Mouse (Mus musculus): ENCODE data around the gene Cnot10. TPM values are rescaled to one million over a fixed set of nuclear protein-coding genes. Genes with fewer than 3 reads are reported as not detected.
"Not testable (repeated sequence)": the region's sequence is repeated elsewhere in the genome, so short reads cannot be mapped to it uniquely, and the experiment has no call there.

The Cnot10 gene
- total RNA-seq, 2 experiments from 2014 or later: 22.5 to 25.5 TPM

DNA sequence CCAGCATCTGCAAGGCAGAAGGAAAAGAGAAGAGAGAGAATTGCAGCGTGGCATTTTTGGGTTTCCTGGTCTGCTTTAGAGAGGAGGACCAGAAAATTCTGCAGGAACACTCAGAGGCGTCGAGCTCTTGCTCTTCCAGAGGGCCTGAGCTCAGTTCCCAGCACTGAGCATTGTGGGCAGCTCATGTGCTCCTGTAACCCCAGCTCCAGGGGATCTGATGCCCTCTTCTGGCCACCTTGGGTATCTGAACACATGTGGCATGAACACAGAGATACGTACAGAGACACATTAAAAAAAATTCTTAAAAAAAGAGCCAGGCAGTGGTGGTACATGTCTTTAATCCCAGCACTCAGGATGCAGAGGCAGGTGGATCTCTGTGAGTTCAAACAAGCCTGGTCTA is 15.4 kb upstream of the Cnot10 start:
- DNase-seq: no peak
- intact Hi-C loops (cut with DNase I): no loop called here

DNA sequence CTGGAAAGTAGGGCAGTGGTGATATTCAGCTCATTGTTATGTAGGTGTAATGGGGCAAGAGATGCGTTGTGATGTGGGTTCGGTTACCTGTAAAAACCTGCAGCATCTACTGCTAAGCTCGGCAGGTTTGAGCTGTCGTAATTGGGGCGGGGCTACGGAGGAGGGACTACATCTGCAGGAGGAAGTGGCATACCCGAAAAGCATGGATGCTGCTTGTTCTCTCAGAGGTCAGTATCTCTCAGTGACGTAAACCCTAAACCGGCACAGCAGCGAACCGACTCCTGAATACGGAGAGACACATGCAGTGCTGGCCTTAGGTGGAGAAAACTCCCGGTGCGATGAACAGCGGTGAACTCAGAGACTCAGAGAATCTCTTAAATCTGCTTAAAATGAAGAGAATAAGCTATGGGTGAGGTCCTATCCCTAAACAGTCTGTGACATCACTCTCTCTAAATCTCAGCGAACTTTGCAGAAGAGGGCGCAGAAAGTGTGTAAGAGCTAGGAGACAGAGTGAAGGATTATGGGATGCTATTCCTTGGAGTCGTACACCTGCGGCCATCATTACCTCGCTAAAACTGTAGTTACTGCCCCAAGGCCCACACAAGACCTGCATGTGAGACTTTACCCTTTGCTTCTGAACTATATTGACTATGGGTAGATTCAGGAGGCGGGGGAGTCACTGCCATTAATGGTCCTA is 11.1 kb upstream of the Cnot10 start:
- no peak for DNase-seq
- intact Hi-C loops (cut with DNase I): loop anchor here (1.0 kb wide), 1 partner anchor 76 kb away; no protein-coding TSS in a partner anchor

DNA sequence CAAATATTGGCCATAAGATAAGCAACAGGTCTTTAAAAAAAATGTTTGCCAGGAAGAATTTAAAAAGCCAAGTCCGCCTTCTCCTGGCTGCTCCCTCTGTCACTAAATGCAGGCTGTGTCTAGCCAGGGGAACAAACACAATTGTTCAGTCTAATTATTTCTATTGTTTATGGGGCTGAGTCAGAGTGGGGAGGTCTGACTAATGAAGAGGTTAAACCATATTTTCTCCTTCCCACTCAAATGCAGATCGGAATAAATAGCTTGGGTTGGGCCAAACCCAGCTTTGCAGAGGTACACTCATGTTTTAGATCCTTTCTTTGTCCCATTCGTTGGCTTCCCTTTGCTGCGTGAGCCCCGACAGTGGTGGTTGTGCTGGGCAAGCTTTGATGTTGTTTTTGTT is 9.4 kb upstream of the Cnot10 start:
- DNase-seq: no peak
- intact Hi-C loops (cut with DNase I): loop anchor here (5.0 kb wide), 1 partner anchor 38 kb away; the partner anchor contains the start of gene Dync1li1

DNA sequence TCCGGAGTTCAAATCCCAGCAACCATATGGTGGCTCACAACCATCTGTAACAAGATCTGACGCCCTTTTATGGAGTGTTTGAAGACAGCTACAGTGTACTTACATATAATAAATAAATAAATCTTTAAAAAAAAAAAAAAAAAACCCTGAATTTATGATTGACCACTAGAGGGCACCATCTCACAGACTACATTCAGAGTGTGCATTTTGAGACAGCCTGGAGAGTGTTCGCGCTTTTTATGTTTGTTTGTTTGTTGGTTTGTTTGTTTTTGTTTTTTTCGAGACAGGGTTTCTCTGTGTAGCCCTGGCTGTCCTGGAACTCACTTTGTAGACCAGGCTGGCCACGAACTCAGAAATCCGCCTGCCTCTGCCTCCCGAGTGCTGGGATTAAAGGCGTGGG is 8.5 kb upstream of the Cnot10 start:
- not testable (repeated sequence) for DNase-seq
- intact Hi-C loops (cut with DNase I): loop anchor here (5.0 kb wide), 1 partner anchor 39 kb away; the partner anchor contains the start of gene Dync1li1

DNA sequence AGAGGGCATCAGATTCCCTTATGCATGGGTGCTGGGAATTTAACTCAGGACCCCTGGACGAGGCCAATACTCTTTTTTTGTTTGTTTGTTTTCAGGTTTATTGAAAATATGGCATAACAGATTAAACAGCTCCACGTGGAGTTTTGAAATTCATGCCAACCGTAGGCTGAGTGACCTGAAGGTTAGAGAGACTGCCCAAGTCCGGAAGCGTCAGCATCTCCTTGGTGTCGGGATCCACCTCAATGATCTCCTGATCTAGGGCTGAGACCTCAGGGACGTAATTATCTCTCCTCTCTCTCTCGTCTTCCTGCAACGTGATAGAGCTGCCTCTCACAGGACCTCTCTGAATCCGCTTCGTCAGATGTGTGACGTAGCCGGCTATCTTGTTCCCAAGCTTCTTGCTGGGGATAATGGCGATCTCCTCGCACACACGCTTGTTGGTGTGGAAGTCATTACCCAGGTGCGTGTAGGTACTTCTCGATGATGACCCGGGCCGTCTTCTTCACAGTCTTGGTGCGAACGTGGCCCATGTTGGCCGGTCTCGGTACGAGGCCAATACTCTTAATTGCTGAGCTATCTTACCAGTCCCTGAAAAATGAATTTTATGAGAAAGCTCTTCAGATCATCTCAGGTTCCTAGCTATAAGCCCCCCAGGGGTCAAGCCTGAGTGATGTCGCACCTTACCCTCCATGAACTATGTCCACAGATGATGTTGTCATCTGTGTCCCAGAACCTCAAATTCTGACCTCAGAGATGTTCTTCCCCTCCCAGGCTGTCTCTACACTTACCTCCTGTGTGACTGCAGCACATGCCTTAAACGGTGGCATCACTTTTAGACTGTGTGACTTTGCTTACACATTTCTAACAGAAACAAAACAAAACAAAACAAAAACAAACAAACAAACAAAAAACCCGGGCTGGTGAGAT is 7.8 kb upstream of the Cnot10 start:
- intact Hi-C loops (cut with DNase I): loop anchor here (5.0 kb wide), 1 partner anchor 40 kb away; the partner anchor contains the start of gene Dync1li1
- no peak for DNase-seq

DNA sequence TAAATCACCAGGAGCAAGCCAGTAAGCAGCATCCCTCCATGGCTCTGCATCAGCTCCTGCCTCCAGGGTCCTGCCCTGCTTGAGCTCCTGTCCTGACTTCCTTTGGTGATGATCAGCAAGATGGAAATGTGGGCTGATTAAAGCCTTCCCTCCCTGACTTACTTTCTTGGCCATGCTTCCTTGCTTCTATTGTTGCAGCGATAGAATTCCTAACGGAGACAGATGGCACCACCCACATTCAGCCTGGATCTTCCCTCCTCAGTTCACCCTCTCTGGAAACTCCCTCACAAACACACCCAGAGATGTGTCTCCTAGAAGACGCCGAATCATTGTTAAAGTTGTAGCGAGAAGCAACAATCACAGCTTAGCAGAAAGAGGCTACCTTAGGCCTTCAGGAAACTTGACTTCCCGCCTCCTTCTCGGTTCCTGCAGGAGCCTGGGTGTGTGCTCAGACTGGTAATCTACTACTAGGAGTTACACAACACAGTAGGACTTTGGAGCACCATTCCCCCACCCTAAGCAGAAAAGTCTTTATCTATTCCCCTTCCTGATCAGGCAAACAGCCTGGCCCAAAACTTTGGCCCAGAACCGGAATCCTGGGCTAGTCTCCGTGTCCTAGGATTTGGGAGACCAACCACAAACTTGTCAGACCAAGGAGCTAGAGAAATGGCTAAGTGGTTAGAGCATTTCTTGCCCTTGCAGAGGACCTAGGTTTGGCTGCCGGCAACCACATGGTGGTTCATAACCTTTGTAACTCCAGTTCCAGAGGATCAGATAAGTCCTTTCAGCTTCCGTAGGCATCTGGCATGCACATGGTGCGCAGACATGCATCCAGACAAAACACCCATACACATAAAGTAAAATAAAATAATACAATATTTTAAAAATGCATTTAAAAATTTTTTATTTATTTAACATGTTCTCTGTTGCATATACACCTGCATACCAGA is 6.8 kb upstream of the Cnot10 start:
- intact Hi-C loops (cut with DNase I): loop anchor here (5.0 kb wide), 1 partner anchor 40 kb away; the partner anchor contains the start of gene Dync1li1
- DNase-seq: no peak

DNA sequence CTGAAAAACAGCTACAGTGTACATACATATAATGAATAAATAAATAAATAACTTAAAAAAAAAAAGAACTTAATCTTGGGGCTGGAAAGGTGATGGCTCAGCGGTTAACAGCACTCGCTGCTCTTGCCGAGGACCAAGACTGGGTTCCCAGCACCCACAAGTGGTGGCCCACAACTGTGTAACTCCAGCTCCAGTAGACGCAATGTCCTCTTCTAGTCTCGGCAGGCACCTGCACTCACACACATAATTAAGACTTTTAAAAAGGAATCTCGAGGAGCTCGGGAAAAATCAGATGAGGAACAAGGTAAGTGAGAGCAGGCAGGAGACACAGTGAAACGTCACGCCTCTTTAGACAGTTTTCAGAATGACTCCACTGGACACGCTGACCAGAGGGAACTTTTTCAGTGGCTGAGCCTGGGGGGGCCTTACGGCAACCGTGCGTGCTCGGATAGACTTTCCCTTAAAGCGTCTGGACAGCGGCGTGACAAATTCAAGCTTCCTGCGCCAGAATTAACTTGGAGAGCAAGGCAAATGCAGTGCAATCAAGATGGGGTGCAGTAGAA is 717 bp downstream of the Cnot10 start:
- intact Hi-C loops (cut with DNase I): no loop called here
- no peak for DNase-seq

DNA sequence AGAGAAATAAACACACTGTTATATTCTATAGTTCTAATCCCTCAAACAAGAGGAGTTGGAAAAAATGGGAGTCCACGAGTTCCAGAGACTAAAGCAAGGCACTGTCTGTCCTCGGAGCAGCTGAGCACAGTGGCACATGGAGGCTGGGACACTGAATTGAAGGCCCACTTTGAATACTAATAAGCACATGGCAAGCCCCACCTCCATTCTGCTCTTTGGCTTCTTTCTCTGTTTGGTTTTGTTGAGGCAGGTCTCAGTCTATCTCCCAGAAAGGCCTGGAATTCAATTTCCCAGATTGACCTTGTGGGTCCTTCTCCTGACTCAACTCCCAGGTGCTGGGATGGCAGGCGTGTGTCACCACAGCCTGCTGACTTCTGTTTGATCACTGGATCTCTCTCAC is 3.2 kb downstream of the Cnot10 start:
- no peak for DNase-seq
- intact Hi-C loops (cut with DNase I): no loop called here

DNA sequence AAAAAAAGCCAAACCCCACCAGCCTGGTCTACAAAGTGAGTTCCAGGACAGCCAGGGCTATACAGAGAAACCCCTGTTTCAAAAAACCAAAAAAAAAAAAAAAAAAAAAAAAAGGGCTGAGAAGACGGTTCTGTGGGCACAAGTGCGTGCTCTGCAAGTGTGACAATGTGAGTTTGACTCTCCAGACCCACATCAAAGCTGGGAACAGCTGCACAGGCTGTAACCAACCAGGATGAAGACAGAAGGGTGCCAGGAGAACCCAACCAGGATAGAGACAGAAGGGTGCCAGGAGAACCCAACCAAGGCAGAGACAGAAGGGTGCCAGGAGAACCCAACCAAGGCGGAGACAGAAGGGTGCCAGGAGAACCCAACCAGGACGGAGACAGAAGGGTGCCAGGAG is 3.8 kb downstream of the Cnot10 start:
- intact Hi-C loops (cut with DNase I): no loop called here
- no peak for DNase-seq

DNA sequence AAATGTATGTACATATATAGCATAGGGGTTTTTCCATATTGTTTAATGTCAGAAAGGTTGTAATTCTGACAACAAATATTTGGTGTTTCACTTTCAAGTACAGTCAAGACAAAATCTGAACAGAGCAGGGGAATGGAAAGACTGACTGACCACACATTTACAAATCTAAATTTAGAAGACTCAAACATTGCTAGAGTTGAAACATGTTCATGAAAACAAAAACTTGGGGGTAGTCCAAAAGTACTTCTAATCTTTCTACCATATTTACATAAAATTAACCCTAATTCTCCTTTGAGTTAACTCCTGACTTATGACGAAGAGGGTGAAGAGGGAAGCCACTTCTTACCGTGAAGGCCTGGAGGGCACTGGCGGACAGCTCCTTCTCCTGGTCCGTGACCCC is 7.7 kb downstream of the Cnot10 start:
- intact Hi-C loops (cut with DNase I): no loop called here
- no peak for DNase-seq

DNA sequence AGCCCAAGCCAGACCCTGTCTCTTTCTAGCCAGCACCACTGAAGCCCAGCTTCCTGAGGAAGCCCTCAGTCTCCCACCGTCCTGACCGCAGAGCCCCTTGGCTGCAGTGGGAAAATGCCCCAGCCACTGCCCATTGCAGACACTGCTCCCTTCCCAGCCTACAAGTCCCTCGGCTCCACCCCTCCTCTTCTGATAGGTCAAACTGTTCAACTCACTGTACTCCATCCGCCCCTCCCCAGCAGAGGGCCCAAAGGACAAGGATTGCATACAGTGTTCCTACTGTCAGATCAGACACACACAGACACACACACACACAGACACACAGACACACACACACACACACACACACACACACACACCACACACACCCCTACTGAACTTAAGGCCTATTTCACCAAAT is 13.3 kb downstream of the Cnot10 start:
- intact Hi-C loops (cut with DNase I): no loop called here
- no peak for DNase-seq

DNA sequence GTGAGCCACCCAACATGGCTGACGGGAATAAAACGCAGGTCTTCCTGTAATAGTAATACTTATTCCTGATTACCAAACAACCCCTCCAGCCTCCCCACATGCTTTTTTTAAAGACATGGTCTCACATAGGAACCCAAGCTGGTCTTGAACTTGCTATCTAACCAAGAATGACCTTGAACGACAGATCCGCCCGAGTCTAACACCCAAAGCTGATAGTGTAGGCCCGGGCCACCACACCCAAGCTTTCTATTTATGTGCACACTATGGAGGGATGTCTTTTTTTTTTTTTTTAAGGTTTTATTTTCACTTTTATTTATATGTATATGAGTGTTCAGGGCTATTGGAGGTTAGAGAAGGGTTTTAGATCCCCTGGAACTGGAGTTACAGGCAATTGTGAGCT is 15.8 kb downstream of the Cnot10 start:
- no peak for DNase-seq
- intact Hi-C loops (cut with DNase I): no loop called here

DNA sequence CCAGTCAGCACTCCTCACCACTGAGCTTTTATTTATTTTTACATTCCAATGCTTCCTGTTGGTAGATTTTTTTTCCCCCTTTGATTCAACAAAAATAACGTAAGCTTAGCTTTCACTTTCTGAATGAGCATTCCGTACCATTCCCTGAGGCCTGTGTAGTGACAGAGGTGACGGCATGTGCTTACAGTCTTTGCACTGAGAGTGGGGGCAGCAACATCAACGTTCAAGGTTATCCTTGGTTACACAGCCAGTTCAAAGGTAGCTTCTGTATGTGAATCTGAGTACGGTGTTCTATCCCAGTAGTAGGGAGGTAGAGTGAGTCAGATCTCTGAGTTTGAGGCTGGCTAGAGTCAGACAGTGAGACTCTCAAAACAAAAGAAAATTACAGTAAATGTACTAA is 18.8 kb downstream of the Cnot10 start:
- intact Hi-C loops (cut with DNase I): no loop called here

DNA sequence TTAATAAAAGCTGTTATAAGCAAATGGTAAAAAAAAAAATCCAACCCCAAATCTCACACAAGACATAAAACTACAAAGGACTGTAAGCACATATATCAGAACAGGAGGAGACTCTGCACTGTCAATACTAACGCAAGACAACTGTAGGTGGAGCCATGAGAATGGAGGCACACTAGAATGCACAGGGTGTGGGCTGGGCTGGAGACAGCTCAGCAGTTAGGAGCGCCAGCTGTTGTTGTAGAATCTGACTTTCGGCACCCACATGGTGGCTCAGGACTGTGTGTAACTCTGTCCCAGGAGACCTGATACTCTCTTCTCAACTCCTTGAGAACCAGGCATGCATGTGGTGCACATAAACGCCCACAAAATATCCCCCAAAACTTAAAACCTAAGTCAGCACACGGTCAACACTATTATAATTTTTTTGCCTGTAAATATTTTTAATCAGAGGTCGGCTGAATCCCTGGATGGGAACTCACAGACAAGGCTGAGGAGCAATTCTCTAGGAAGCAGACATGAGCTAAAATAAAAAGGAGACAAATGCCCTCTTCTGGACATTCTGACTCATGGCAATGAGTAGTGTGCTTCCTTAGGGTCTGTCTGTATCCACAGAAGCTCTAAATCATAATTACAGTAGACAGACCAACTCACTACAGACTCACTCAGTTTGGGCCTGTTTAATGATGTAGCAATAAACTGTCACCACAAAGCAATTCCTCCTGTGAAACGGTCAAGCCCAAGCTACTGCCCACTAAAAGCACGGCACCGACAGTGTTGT is 25.6 kb downstream of the Cnot10 start:
- intact Hi-C loops (cut with DNase I): no loop called here
- DNase-seq: no peak

More for the DNA sequence above, 18.8 kb downstream of the Cnot10 start:
- DNase-seq: no peak

DNA sequence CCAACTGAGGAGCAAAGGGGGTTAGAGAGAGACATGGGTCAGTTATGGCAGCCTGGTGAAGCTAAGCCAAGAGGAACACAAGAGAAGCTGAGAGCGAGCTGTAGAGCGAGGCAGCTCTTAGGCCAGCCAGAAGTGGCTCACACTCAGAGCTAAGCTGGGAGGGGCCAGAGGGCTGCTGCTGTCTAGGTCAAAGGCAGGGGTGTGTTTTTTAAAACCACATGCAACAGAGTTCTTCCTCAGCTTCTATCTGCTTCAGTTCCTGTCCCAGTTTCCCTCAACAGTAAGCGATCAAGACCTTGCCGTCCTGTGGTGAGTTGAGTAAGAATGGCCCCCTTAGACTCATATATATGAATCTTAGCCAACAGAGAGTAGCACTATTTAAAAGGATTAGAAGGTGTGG is 27.0 kb downstream of the Cnot10 start:
- no peak for DNase-seq
- intact Hi-C loops (cut with DNase I): no loop called here

DNA sequence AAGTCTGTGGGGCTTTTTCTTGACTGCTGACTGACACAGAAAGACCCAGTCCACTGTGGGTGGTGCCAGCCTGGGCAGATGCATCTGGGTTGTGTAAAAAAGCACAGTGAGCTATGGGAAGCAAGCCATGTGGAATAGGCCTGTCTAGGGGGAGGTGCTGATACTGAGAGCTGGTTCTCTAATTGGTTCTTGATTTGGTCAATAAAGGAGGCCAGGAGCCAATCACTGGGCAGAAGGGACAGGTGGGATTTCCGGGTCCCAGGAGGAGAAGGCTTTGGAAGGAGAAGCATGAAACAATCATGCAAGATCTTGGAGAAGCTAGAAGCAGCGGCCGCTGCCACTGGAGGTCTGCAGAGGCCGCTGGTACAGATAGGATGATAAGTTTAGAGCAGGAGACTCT is 27.4 kb downstream of the Cnot10 start:
- intact Hi-C loops (cut with DNase I): no loop called here
- DNase-seq: no peak

DNA sequence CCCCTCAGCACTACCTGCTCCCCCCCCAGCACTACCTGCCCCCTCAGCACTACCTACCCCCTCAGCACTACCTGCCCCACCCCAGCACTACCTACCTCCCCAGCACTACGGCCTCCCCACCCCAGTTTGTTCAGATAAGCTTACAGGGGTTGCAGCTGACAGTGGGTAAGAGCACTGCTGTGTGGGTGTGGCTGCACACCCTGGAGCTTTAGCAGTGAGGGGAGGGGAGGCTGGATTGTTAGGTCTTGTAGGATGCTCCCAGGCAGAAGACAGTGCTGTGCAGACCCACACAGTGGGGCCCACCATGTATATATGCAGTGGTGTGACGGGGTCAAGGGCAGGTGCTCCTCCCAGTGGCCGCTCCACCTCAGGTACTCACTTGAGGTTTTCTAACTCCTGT is 29.7 kb downstream of the Cnot10 start:
- DNase-seq: no peak
- intact Hi-C loops (cut with DNase I): no loop called here

DNA sequence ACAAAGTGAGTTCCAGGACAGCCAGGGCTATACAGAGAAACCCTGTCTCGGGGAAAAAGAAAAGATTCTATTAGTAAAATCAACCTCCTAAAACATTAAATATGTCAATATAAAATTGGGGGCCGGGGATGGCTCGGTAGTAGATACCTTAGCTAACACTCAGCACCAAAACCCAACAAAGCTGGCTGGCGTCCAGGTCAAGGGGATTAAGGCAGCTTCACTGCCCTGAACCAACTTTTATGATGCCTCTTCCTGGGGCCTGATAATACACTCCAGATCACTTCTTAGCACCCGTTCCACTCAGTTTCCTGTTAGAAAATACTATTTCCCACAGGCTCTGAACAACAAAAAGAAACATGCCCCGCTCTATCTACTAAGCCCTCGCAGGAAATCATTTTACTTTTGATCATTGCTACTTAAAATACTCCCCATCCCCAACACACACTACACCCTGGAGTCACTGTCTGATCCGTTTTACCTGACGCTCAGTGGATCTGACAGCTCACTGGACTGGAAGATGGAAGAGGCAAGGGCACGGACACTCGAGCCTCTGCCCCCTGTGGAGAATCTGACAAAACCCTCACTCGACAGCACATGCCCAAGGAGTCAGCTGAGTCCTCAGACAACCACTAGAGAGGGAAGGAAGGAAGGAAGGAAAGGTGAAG is 36.0 kb downstream of the Cnot10 start:
- no peak for DNase-seq
- intact Hi-C loops (cut with DNase I): no loop called here

DNA sequence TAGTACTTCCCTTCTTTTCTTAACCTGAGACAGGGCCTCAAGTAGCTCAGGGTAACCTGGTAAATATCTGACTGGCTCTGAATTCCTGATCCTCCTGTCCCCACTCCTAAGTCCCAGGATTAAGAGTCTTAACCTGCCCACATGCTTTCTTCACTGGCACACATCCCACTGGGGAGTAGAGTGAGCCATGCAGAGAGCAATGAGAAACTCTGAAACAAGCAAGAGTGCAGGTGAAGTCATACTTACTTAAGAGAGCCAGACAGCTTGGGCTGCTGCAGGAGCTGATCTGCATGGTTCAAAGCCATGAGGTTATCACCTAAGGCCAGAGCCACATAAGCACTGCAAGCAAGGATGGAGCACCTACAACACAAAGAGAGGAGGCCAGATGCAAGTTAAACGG is 38.9 kb downstream of the Cnot10 start:
- DNase-seq: no peak
- intact Hi-C loops (cut with DNase I): no loop called here

Measured in heart, postnatal 14 days (tissue).